Mouse (Mus musculus) stomach, postnatal 0 days (tissue): ENCODE measurements around the gene Allc. TPM values are rescaled to one million over a fixed set of nuclear protein-coding genes. Genes with fewer than 3 reads are reported as not detected.

Source experiments
- ATAC-seq: fragments of 200-750 bp; cut with Nextera tagmentation; 2 replicates; pipeline ENCODE4 v1.8.0; 2017; ENCODE audit not compliant: low FRiP score, low TSS enrichment
- DNase-seq: peaks from one replicate; pipeline ENCODE4 v3.0.0-alpha.2; 2016; ENCODE audit warnings: low spot score
- H3K27ac ChIP-seq: fragments of 300-500 bp; sonication (generic); replicated peaks from 2 replicates; pipeline ENCODE4 v1.5.1; 2014; ENCODE audit warnings: mild to moderate bottlenecking, control low read depth
- H3K27me3 ChIP-seq: fragments of 300-500 bp; sonication (generic); 2 replicates; pipeline ENCODE4 v1.6.1; 2014; ENCODE audit warnings: low read length; ENCODE audit not compliant: control insufficient read depth, insufficient read depth
- H3K36me3 ChIP-seq: fragments of 300-500 bp; sonication (generic); 2 replicates; pipeline ENCODE4 v1.6.1; 2014; ENCODE audit warnings: low read length, mixed read lengths; ENCODE audit not compliant: control insufficient read depth, insufficient read depth
- H3K4me1 ChIP-seq: fragments of 300-500 bp; sonication (generic); replicated peaks from 2 replicates; pipeline ENCODE4 v1.6.1; 2014; ENCODE audit warnings: antibody characterized with exemption; ENCODE audit not compliant: control insufficient read depth, insufficient read depth
- H3K4me2 ChIP-seq: fragments of 300-500 bp; sonication (generic); replicated peaks from 2 replicates; pipeline ENCODE4 v1.6.1; 2014; ENCODE audit warnings: low read depth, mild to moderate bottlenecking, control low read depth, moderate library complexity
- H3K4me3 ChIP-seq: fragments of 300-500 bp; sonication (generic); 2 replicates; pipeline ENCODE4 v1.5.1; 2014; ENCODE audit warnings: low read depth, low read length, control low read depth
- H3K9ac ChIP-seq: fragments of 300-500 bp; sonication (generic); 2 replicates; pipeline ENCODE4 v1.6.1; 2014; ENCODE audit warnings: mild to moderate bottlenecking, low read length, control low read depth, mixed read lengths
- H3K9me3 ChIP-seq: fragments of 300-500 bp; sonication (generic); 2 replicates; pipeline ENCODE4 v1.6.1; 2016; ENCODE audit warnings: low read length; ENCODE audit not compliant: control insufficient read depth
- CTCF ChIP-seq: IDR thresholded peaks from 2 replicates; pipeline ENCODE4 v1.5.1; 2016; ENCODE audit warnings: antibody characterized with exemption, low read depth, mild to moderate bottlenecking, moderate library complexity
- EP300 ChIP-seq: optimal IDR thresholded peaks from 2 replicates; pipeline ENCODE3; 2016; ENCODE audit warnings: antibody characterized with exemption
- WGBS: fragments of 180-500 bp; shearing (Covaris S2); extraction: QIAGEN DNeasy Blood & Tissue Kit; methylation state at CpG from one replicate; pipeline ENCODE4 v1.1.7; 2014; 5-methylcytosine and 5-hydroxymethylcytosine counted together
- polyA plus RNA-seq: library from polyadenylated mRNA; unstranded; fragments of >200 nt; fragmentation: Nextera tagmentation; extraction: Ambion mirVana; gene quantifications from 2 replicates; pipeline ENCODE4 v1.2.1, GENCODE M21; 2015

Gene Allc
- polyA plus RNA-seq, 1 experiment from 2014 or later: not detected

- Histone ChIP-seq H3K9me3 (no peaks in the 10 kb centered on the region), H3K36me3 (no peaks in the 10 kb centered on the region), H3K4me3 (no peak overlapping the region), H3K4me1 (peaks cover 3% of the 10 kb centered on the region; the same call in 1 of the 2 replicates), H3K4me2 (no peak overlapping the region), H3K9ac (no peak overlapping the region), H3K27me3 (no peaks in the 10 kb centered on the region), H3K27ac (no peak overlapping the region)
- WGBS: 77% methylated on average over 1 of the region's 1 CpGs
- no peak for TF ChIP-seq CTCF
- no peak for TF ChIP-seq EP300
- DNase-seq (no peak), ATAC-seq (no peak)
These were observed 40.3 kb upstream of the Allc start for GRCm38 (mm10) chr12:28622641-28623040.

- H3K4me3 ChIP-seq: no peak overlapping the region
- no peaks in the 10 kb centered on the region for H3K9me3 ChIP-seq
- H3K27ac ChIP-seq: no peak overlapping the region
- WGBS: 18% methylated on average over 5 of the region's 5 CpGs
- ATAC-seq: no peak
- TF ChIP-seq EP300: no peak
- TF ChIP-seq CTCF: no peak
- no peaks in the 10 kb centered on the region for H3K27me3 ChIP-seq
- peak; percentile 25 for DNase-seq
- no peak overlapping the region for H3K9ac ChIP-seq
- no peak overlapping the region for H3K4me2 ChIP-seq
- no peaks in the 10 kb centered on the region for H3K36me3 ChIP-seq
- H3K4me1 ChIP-seq: peaks cover 3% of the 10 kb centered on the region; the same call in 1 of the 2 replicates
These were observed 39.8 kb upstream of the Allc start for GRCm38 (mm10) chr12:28622167-28622532.

- Histone ChIP-seq H3K4me3 (no peak overlapping the region), H3K36me3 (no peaks in the 10 kb centered on the region), H3K27me3 (no peaks in the 10 kb centered on the region), H3K9me3 (no peaks in the 10 kb centered on the region), H3K4me1 (peaks cover 3% of the 10 kb centered on the region; the same call in 1 of the 2 replicates), H3K27ac (no peak overlapping the region), H3K9ac (0 out of 2 replicates have a peak overlapping the region, but pooled peaks have one; percentile 9), H3K4me2 (peak overlapping the region; percentile 2; the same call in 1 of the 2 replicates)
- DNase-seq: no peak
- no peak for ATAC-seq
- no peak for TF ChIP-seq EP300
- peak; percentile 44 for TF ChIP-seq CTCF
- 5% methylated on average over 7 of the region's 7 CpGs for WGBS
These were observed 39.3 kb upstream of the Allc start for GRCm38 (mm10) chr12:28621451-28622166.

- Histone ChIP-seq H3K36me3 (no peaks in the 10 kb centered on the region), H3K27ac (no peak overlapping the region), H3K4me1 (peaks cover 3% of the 10 kb centered on the region; the same call in 1 of the 2 replicates), H3K4me2 (no peak overlapping the region), H3K4me3 (no peak overlapping the region), H3K9ac (no peak overlapping the region), H3K9me3 (no peaks in the 10 kb centered on the region), H3K27me3 (no peaks in the 10 kb centered on the region)
- DNase-seq (no peak), ATAC-seq (no peak)
- 53% methylated on average over 4 of the region's 4 CpGs for WGBS
- no peak for TF ChIP-seq EP300
- no peak for TF ChIP-seq CTCF
These were observed 35.0 kb upstream of the Allc start for GRCm38 (mm10) chr12:28617297-28617696.

- DNase-seq (no peak), ATAC-seq (no peak)
- Histone ChIP-seq H3K27me3 (no peaks in the 10 kb centered on the region), H3K9me3 (no peaks in the 10 kb centered on the region), H3K36me3 (no peaks in the 10 kb centered on the region), H3K9ac (no peak overlapping the region), H3K4me1 (no peaks in the 10 kb centered on the region), H3K27ac (no peak overlapping the region), H3K4me2 (no peak overlapping the region), H3K4me3 (no peak overlapping the region)
- no peak for TF ChIP-seq CTCF
- TF ChIP-seq EP300: no peak
- WGBS: 68% methylated on average over 7 of the region's 7 CpGs
These were observed 32.1 kb upstream of the Allc start for GRCm38 (mm10) chr12:28614401-28614800.

- WGBS: 40% methylated on average over 6 of the region's 6 CpGs
- no peaks in the 10 kb centered on the region for H3K27me3 ChIP-seq
- no peaks in the 10 kb centered on the region for H3K4me1 ChIP-seq
- H3K4me3 ChIP-seq: no peak overlapping the region
- H3K36me3 ChIP-seq: no peaks in the 10 kb centered on the region
- H3K27ac ChIP-seq: no peak overlapping the region
- no peak overlapping the region for H3K9ac ChIP-seq
- ATAC-seq (no peak), DNase-seq (no peak)
- no peaks in the 10 kb centered on the region for H3K9me3 ChIP-seq
- no peak overlapping the region for H3K4me2 ChIP-seq
- TF ChIP-seq EP300: no peak
- TF ChIP-seq CTCF: no peak
These were observed 30.1 kb upstream of the Allc start for GRCm38 (mm10) chr12:28612391-28612790.
